Mouse (Mus musculus) lung, adult 2 months (tissue): ENCODE measurements around the gene Pcyox1. TPM values are rescaled to one million over a fixed set of nuclear protein-coding genes. Genes with fewer than 3 reads are reported as not detected.

Experiments used
- DNase-seq: peaks from one replicate; pipeline ENCODE4 v3.0.0; 2022
- H3K4me1 ChIP-seq: fragments of 200-500 bp; 2 replicates; pipeline ENCODE4 v1.6.1; 2011; ENCODE audit warnings: low read length; ENCODE audit not compliant: control insufficient read depth, insufficient read depth
- H3K4me3 ChIP-seq: fragments of 200-500 bp; replicated peaks from 2 replicates; pipeline ENCODE3; 2011; ENCODE audit warnings: low read depth, mild to moderate bottlenecking, control low read depth, low read length; ENCODE audit errors: extremely low read depth
- CTCF ChIP-seq: fragments of 200-500 bp; IDR thresholded peaks from 2 replicates; pipeline ENCODE4 v1.5.1; 2011; ENCODE audit warnings: mild to moderate bottlenecking, low read length, control low read depth; ENCODE audit not compliant: insufficient read depth
- POLR2A ChIP-seq: fragments of 200-500 bp; IDR thresholded peaks from 2 replicates; pipeline ENCODE4 v1.6.1; 2011; ENCODE audit warnings: low read depth, mild to moderate bottlenecking, control low read depth, low read length, borderline replicate concordance; ENCODE audit errors: extremely low read depth
- WGBS: fragments of 180-500 bp; shearing (Covaris S2); methylation state at CpG from one replicate; pipeline ENCODE4 v1.1.7; 2018; 5-methylcytosine and 5-hydroxymethylcytosine counted together
- polyA plus RNA-seq: library from polyadenylated mRNA; depleted of rRNA; stranded (reverse); fragments of >200 nt; gene quantifications from 2 replicates; pipeline ENCODE4 v1.2.3, GENCODE M21; 2012; rRNA removed

The Pcyox1 gene
- polyA plus RNA-seq: 25.6 and 28.6 TPM in 2 replicates

- Histone ChIP-seq H3K4me1 (0 out of 2 replicates have a peak, but pooled peaks cover 3% of the 10 kb centered on the region), H3K4me3 (peak within 1 kb of the TSS; percentile 89)
- no peak for TF ChIP-seq CTCF
- peak; percentile 94 for TF ChIP-seq POLR2A
- WGBS: under 1% methylated on average over 51 of the region's 51 CpGs
- peak; percentile 91 for DNase-seq
Measured at GRCm38 (mm10) chr6:86396581-86397256, at the start of gene Pcyox1. Gene Pcyox1 (minus strand): TSS chr6:86397154.

DNA sequence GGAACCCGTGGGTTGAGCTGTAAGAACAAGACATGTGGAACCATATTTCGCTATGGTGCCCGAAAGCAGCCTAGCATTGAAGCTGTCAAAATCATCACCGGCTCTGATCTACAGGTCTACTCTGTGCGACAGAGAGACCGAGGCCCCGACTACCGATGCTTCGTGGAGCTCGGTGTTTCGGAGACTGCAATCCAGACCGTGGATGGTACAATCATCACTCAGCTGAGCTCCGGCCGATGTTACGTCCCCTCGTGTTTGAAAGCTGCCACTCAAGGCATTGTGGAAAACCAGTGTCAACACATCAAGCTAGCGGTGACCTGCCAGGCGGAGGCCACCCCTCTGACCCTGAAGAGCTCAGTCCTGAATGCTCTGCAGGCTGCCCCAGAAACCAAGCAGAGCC lies 48.6 kb upstream of the Pcyox1 start:
- Histone ChIP-seq H3K4me3 (no peak overlapping the region), H3K4me1 (no peaks in the 10 kb centered on the region)
- WGBS: 92% methylated on average over 18 of the region's 18 CpGs
- DNase-seq: no peak
- TF ChIP-seq POLR2A: no peak
- TF ChIP-seq CTCF: no peak

GRCm38 (mm10) chr6:86441571-86441970 lies 44.6 kb upstream of the Pcyox1 start:
- H3K4me1 ChIP-seq: peaks cover 3% of the 10 kb centered on the region
- 92% methylated on average over 10 of the region's 10 CpGs for WGBS
- no peak overlapping the region for H3K4me3 ChIP-seq
- DNase-seq: no peak
- TF ChIP-seq CTCF (no peak), POLR2A (no peak)

DNA sequence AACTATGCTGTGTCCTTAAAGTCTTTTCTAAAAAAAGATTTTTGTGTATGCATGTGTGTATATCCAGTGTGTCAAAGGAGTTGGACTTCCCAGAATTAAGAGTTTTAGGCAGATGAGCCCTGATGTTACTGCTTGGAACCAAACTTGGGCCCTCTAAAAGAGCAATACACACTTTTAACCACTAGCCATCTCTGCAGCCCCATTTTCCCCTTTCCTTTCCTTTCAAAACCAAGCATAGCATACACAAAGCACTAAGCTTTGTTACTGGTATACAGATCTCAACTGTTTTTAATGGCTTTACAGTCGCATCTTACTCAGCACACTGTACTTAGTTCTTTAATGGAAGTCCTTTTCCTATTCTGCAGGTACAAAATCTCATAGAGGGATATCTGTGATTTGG lies 42.6 kb upstream of the Pcyox1 start:
- no peak for TF ChIP-seq POLR2A
- TF ChIP-seq CTCF: no peak
- 83% methylated on average over 1 of the region's 1 CpGs for WGBS
- no peak for DNase-seq
- Histone ChIP-seq H3K4me3 (no peak overlapping the region), H3K4me1 (peaks cover 3% of the 10 kb centered on the region)

- Histone ChIP-seq H3K4me1 (peaks cover 3% of the 10 kb centered on the region), H3K4me3 (peak overlapping the region; percentile 99)
- no peak for DNase-seq
- 3% methylated on average over 13 of the region's 13 CpGs for WGBS
- no peak for TF ChIP-seq POLR2A
- TF ChIP-seq CTCF: no peak
Measured at GRCm38 (mm10) chr6:86439119-86439496, 42.2 kb upstream of the Pcyox1 start.

DNA sequence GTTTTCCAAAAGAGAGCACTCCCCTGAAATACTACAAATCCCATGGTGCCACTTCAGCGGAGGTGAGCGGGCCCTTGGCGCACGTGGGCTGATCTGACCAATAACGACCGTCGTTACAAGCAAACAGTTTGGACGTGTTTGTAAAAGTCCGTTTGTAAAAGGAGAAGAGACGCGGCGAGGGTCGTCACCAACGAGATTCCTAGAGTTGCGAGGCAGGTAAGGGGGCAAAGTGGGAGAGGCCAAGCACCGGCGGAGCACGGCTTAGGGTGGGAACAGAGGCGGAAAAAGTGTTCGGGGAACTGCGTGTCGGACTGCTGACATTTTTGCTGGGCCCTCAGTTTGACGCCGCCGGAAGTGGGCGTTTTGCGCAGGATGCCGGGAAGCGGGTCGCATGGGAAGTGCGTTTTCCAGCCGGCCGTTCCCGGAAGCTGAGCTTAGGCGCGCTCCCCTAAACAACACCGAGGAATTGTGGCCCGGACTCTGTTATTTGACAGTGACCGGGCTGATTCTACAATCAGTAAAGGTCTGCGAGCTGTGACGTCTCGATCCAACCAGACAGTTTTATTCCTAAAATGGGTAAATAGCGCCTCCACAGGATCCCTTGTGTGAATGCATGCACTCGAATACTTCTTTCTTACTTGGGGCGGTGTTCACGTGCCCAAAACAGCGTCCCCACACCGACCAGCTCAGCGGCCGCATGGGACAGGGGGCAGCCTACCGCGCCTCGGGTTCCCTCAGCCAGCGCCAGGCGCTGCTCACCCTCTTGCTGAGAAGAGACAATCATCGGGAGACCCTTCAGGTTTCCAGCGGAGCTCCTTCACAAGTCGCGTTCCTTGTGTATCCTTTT lies 41.5 kb upstream of the Pcyox1 start, which contains the start of gene C87436:
Gene C87436, plus strand, starts transcription at position 103 of the 847 bp plus-strand sequence.
- TF ChIP-seq CTCF (peak; percentile 25; the same call in 1 of the 2 replicates), POLR2A (peak; percentile 90)
- peak; percentile 96 for DNase-seq
- peaks cover 3% of the 10 kb centered on the region for H3K4me1 ChIP-seq
- H3K4me3 ChIP-seq: peak within 1 kb of the TSS; percentile 99
- under 1% methylated on average over 59 of the region's 59 CpGs for WGBS

GRCm38 (mm10) chr6:86437711-86438110 lies 40.8 kb upstream of the Pcyox1 start:
- DNase-seq: peak; percentile 61
- 1% methylated on average over 14 of the region's 14 CpGs for WGBS
- peak; percentile 60 for TF ChIP-seq CTCF
- TF ChIP-seq POLR2A: no peak; the same call in 1 of the 2 replicates
- Histone ChIP-seq H3K4me3 (peak overlapping the region; percentile 99), H3K4me1 (peaks cover 3% of the 10 kb centered on the region)

DNA sequence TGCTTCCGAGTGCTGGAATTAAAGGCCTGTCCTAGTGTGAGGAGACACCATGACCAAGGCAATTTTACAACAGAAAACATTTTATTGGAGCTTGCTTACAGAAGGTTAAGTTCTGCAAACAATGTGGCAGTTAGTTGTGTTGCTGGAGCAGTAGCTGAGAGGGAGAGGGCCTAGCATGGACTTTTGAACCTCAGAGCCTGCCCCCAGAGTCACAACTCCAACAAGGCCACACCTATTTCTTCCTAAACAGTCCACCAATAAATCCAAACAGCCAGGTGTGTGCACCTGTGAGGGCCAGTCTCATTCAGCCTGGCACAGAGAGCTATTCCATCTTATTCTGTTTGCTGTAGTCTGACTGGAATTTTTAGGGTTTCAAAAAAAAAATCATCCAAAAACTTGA lies 36.7 kb upstream of the Pcyox1 start:
- TF ChIP-seq POLR2A (no peak), CTCF (no peak)
- DNase-seq: no peak
- Histone ChIP-seq H3K4me3 (no peak overlapping the region), H3K4me1 (no peaks in the 10 kb centered on the region; the same call in 1 of the 2 replicates)
- WGBS: 88% methylated on average over 1 of the region's 1 CpGs

DNA sequence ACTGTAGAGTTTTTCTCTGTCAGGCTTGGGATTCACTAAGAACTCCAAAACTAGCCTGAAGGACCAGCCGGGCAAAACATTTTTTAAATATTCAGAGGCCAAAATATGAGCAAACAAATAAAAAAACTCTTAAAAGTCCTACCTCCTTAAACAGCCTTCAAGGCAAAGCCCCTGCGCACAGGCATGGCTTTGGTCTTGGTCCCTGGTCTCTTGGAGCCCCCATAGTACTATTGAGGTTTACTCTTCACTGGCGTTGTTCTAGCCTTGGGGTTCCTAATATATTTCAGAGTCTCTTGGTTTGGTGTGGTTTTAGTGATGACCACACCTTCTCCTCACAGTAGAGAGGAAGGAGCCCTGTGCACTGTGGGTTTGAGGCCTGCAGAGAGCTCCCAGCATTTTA lies 34.6 kb upstream of the Pcyox1 start:
- TF ChIP-seq POLR2A (no peak), CTCF (no peak)
- no peak for DNase-seq
- Histone ChIP-seq H3K4me1 (no peaks in the 10 kb centered on the region), H3K4me3 (no peak overlapping the region)
- WGBS: 95% methylated on average over 3 of the region's 3 CpGs
